Mouse (Mus musculus) liver, embryonic 14.5 days (tissue): Measurements from ENCODE around the gene Dido1.

Experiments
- CTCF ChIP-seq: IDR thresholded peaks from 2 replicates; pipeline ENCODE4 v1.5.1; 2016; ENCODE audit warnings: antibody characterized with exemption, low read depth, control low read depth
- EP300 ChIP-seq: IDR thresholded peaks from 2 replicates; pipeline ENCODE4 v1.6.1; 2016; ENCODE audit warnings: antibody characterized with exemption, low read depth

DNA sequence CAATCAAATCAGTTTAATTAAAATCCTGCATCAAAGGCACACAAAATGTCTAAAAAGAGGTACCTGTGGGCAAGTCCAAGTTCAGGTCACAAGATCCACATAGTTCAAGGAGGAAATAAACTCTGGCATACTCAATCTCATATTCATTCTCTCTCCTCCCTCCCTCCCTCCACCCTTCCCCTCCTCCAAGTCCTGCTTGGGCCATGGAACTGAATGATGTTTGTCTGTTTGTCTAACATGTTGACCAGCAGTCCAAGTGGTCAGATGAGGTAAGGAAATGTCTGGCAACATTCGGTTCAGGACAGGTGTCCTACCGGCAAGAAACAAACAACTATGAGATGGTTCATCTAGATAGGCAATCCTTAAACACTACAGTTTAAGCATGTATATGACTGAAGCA, 33.1 kb downstream of the Dido1 start:
- TF ChIP-seq EP300, result no peak
- no peak for TF ChIP-seq CTCF
